Mouse (Mus musculus) spleen, postnatal 14 days (tissue): ENCODE results near the gene Olfr142.
"Not testable (repeated sequence)": the region's sequence is repeated elsewhere in the genome, so short reads cannot be mapped to it uniquely, and the experiment has no call there.

ENCODE experiments used
- DNase-seq, 2 experiments: peaks; one replicate each; pipeline ENCODE4 v3.0.0; 2021 to 2022; ENCODE audit warnings: low spot score in 2 of 2

The Olfr142 gene

GRCm38 (mm10) chr2:90257492-90257891, at the start of gene Olfr142:
Gene Olfr142 (minus strand): TSS chr2:90257592.
- DNase-seq = no peak

GRCm38 (mm10) chr2:90292741-90293140, 35.3 kb upstream of the Olfr142 start, which contains the start of gene Olfr1272:
Gene Olfr1272 (minus strand): TSS chr2:90292841.
- no peak for DNase-seq

GRCm38 (mm10) chr2:90270932-90271331, 13.5 kb upstream of the Olfr142 start, which contains the start of gene Olfr1271:
Gene Olfr1271 (minus strand): TSS chr2:90271032.
- no peak for DNase-seq

- DNase-seq = not testable (repeated sequence)
Observed at GRCm38 (mm10) chr2:90224393-90224792, 33.0 kb downstream of the Olfr142 start, which contains the start of gene Olfr1506. Gene Olfr1506 (minus strand): TSS chr2:90224493.
